Mouse (Mus musculus) limb, embryonic 12.5 days (tissue): Measurements from ENCODE around the gene Glis1. TPM values are rescaled to one million over a fixed set of nuclear protein-coding genes. Genes with fewer than 3 reads are reported as not detected.
"Not testable (repeated sequence)": the region's sequence is repeated elsewhere in the genome, so short reads cannot be mapped to it uniquely, and the experiment has no call there.

Experiments
- ATAC-seq: fragments of 200-750 bp; cut with Nextera tagmentation; 2 replicates; pipeline ENCODE4 v1.8.0; 2017; ENCODE audit warnings: low read depth, moderate TSS enrichment; ENCODE audit not compliant: insufficient number of reproducible peaks, insufficient read depth, low FRiP score, low TSS enrichment
- H3K27ac ChIP-seq: fragments of 300-500 bp; sonication (generic); 2 replicates; pipeline ENCODE4 v1.5.1; 2016; ENCODE audit warnings: mild to moderate bottlenecking, moderate library complexity
- H3K27me3 ChIP-seq: fragments of 300-500 bp; sonication (generic); 2 replicates; pipeline ENCODE4 v1.6.1; 2016; ENCODE audit warnings: mild to moderate bottlenecking, moderate library complexity
- H3K36me3 ChIP-seq: fragments of 300-500 bp; sonication (generic); 2 replicates; pipeline ENCODE4 v1.6.1; 2016; ENCODE audit warnings: mild to moderate bottlenecking, moderate library complexity
- H3K4me1 ChIP-seq: fragments of 300-500 bp; sonication (generic); replicated peaks from 2 replicates; pipeline ENCODE4 v1.6.1; 2016
- H3K4me2 ChIP-seq: fragments of 300-500 bp; sonication (generic); 2 replicates; pipeline ENCODE4 v1.6.1; 2016; ENCODE audit warnings: mild to moderate bottlenecking, moderate library complexity
- H3K4me3 ChIP-seq: fragments of 300-500 bp; sonication (generic); replicated peaks from 2 replicates; pipeline ENCODE4 v1.5.1; 2016; ENCODE audit warnings: mild to moderate bottlenecking
- H3K9ac ChIP-seq: fragments of 300-500 bp; sonication (generic); replicated peaks from 2 replicates; pipeline ENCODE4 v1.6.1; 2016; ENCODE audit warnings: mild to moderate bottlenecking, moderate library complexity
- H3K9me3 ChIP-seq: fragments of 300-500 bp; sonication (generic); 2 replicates; pipeline ENCODE4 v1.6.1; 2016; ENCODE audit warnings: mild to moderate bottlenecking, moderate library complexity
- WGBS: fragments of 180-500 bp; shearing (Covaris S2); methylation state at CpG from one replicate; pipeline ENCODE4 v1.1.7; 2016; 5-methylcytosine and 5-hydroxymethylcytosine counted together
- polyA plus RNA-seq: library from polyadenylated mRNA; unstranded; fragments of >200 nt; fragmentation: Nextera tagmentation; extraction: Ambion mirVana; gene quantifications from 2 replicates; pipeline ENCODE4 v1.2.1, GENCODE M21; 2016

Gene Glis1
- polyA plus RNA-seq, 1 experiment from 2014 or later = 12.0 TPM

GRCm38 (mm10) chr4:107577146-107577839, 142.9 kb downstream of the Glis1 start:
- Histone ChIP-seq H3K36me3 (no peaks in the 10 kb centered on the region), H3K4me1 (peaks cover 50% of the 10 kb centered on the region), H3K4me2 (no peak overlapping the region), H3K4me3 (no peak overlapping the region), H3K9ac (no peak overlapping the region), H3K9me3 (no peaks in the 10 kb centered on the region), H3K27ac (no peak overlapping the region), H3K27me3 (peaks cover 10% of the 10 kb centered on the region; the same call in 1 of the 2 replicates)
- WGBS = 68% methylated on average over 12 of the region's 12 CpGs
- ATAC-seq = no peak

GRCm38 (mm10) chr4:107580883-107581282, 146.5 kb downstream of the Glis1 start:
- Histone ChIP-seq H3K9me3 (no peaks in the 10 kb centered on the region), H3K27me3 (peaks cover 9% of the 10 kb centered on the region; the same call in 1 of the 2 replicates), H3K4me2 (peak overlapping the region; percentile 8; the same call in 1 of the 2 replicates), H3K27ac (0 out of 2 replicates have a peak overlapping the region, but pooled peaks have one; percentile 23), H3K9ac (no peak overlapping the region; the same call in 1 of the 2 replicates), H3K36me3 (no peaks in the 10 kb centered on the region), H3K4me3 (no peak overlapping the region), H3K4me1 (peaks cover 54% of the 10 kb centered on the region)
- ATAC-seq = no peak
- WGBS = 13% methylated on average over 11 of the region's 11 CpGs

GRCm38 (mm10) chr4:107586391-107586790, 152.0 kb downstream of the Glis1 start:
- H3K9ac ChIP-seq = no peak overlapping the region
- peaks cover 9% of the 10 kb centered on the region; the same call in 1 of the 2 replicates for H3K27me3 ChIP-seq
- H3K4me3 ChIP-seq = no peak overlapping the region
- H3K9me3 ChIP-seq = no peaks in the 10 kb centered on the region
- no peak overlapping the region for H3K4me2 ChIP-seq
- WGBS = 34% methylated on average over 5 of the region's 5 CpGs
- ATAC-seq = no peak
- 0 out of 2 replicates have a peak overlapping the region, but pooled peaks have one; percentile 56 for H3K27ac ChIP-seq
- no peaks in the 10 kb centered on the region for H3K36me3 ChIP-seq
- H3K4me1 ChIP-seq = peaks cover 55% of the 10 kb centered on the region

- ATAC-seq = no peak
- H3K4me2 ChIP-seq = no peak overlapping the region
- no peaks in the 10 kb centered on the region for H3K9me3 ChIP-seq
- no peak overlapping the region for H3K27ac ChIP-seq
- peaks cover 6% of the 10 kb centered on the region; the same call in 1 of the 2 replicates for H3K27me3 ChIP-seq
- peaks cover 50% of the 10 kb centered on the region for H3K4me1 ChIP-seq
- H3K36me3 ChIP-seq = no peaks in the 10 kb centered on the region
- no peak overlapping the region for H3K9ac ChIP-seq
- WGBS = 90% methylated on average over 7 of the region's 7 CpGs
- no peak overlapping the region for H3K4me3 ChIP-seq
These were observed 154.2 kb downstream of the Glis1 start for GRCm38 (mm10) chr4:107588637-107589036.

GRCm38 (mm10) chr4:107589046-107589445, 154.7 kb downstream of the Glis1 start:
- H3K27ac ChIP-seq = no peak overlapping the region

GRCm38 (mm10) chr4:107590805-107591534, 156.6 kb downstream of the Glis1 start:
- Histone ChIP-seq H3K9ac (no peak overlapping the region), H3K4me1 (peaks cover 57% of the 10 kb centered on the region), H3K4me3 (no peak overlapping the region), H3K9me3 (no peaks in the 10 kb centered on the region), H3K27ac (peak overlapping the region; percentile 88), H3K36me3 (no peaks in the 10 kb centered on the region), H3K27me3 (peaks cover 6% of the 10 kb centered on the region; the same call in 1 of the 2 replicates), H3K4me2 (0 out of 2 replicates have a peak overlapping the region, but pooled peaks have one; percentile 11)
- WGBS = 15% methylated on average over 14 of the region's 14 CpGs
- ATAC-seq = peak; percentile 73

More at GRCm38 (mm10) chr4:107589046-107589445, 154.7 kb downstream of the Glis1 start:
- no peaks in the 10 kb centered on the region for H3K9me3 ChIP-seq
- H3K9ac ChIP-seq = no peak overlapping the region
- WGBS = 83% methylated on average over 8 of the region's 8 CpGs
- H3K27me3 ChIP-seq = peaks cover 6% of the 10 kb centered on the region; the same call in 1 of the 2 replicates
- H3K36me3 ChIP-seq = no peaks in the 10 kb centered on the region
- ATAC-seq = no peak
- H3K4me2 ChIP-seq = no peak overlapping the region
- no peak overlapping the region for H3K4me3 ChIP-seq
- peaks cover 50% of the 10 kb centered on the region for H3K4me1 ChIP-seq

- WGBS = 85% methylated on average over 4 of the region's 4 CpGs
- Histone ChIP-seq H3K4me1 (peaks cover 60% of the 10 kb centered on the region), H3K4me2 (no peak overlapping the region), H3K27ac (no peak overlapping the region), H3K36me3 (no peaks in the 10 kb centered on the region), H3K9ac (no peak overlapping the region), H3K9me3 (no peaks in the 10 kb centered on the region), H3K4me3 (no peak overlapping the region), H3K27me3 (peaks cover 6% of the 10 kb centered on the region; the same call in 1 of the 2 replicates)
- ATAC-seq = no peak
These were observed 159.0 kb downstream of the Glis1 start for GRCm38 (mm10) chr4:107593426-107593825.

- Histone ChIP-seq H3K4me2 (peak overlapping the region; percentile 19; the same call in 1 of the 2 replicates), H3K9ac (0 out of 2 replicates have a peak overlapping the region, but pooled peaks have one; percentile 8), H3K27ac (peak overlapping the region; percentile 64; the same call in 1 of the 2 replicates), H3K36me3 (no peaks in the 10 kb centered on the region), H3K27me3 (peaks cover 3% of the 10 kb centered on the region; the same call in 1 of the 2 replicates), H3K9me3 (no peaks in the 10 kb centered on the region), H3K4me3 (no peak overlapping the region), H3K4me1 (peaks cover 43% of the 10 kb centered on the region)
- no peak for ATAC-seq
- WGBS = 28% methylated on average over 9 of the region's 9 CpGs
These were observed 163.0 kb downstream of the Glis1 start for GRCm38 (mm10) chr4:107597226-107597897.

- ATAC-seq = peak; percentile 55; the same call in 1 of the 2 replicates
- Histone ChIP-seq H3K27me3 (peaks cover 5% of the 10 kb centered on the region; the same call in 1 of the 2 replicates), H3K4me2 (peak overlapping the region; percentile 19; the same call in 1 of the 2 replicates), H3K9ac (no peak overlapping the region), H3K4me3 (no peak overlapping the region), H3K4me1 (peaks cover 50% of the 10 kb centered on the region), H3K36me3 (no peaks in the 10 kb centered on the region), H3K9me3 (no peaks in the 10 kb centered on the region), H3K27ac (peak overlapping the region; percentile 64; the same call in 1 of the 2 replicates)
- WGBS = 11% methylated on average over 10 of the region's 10 CpGs
These were observed 163.6 kb downstream of the Glis1 start for GRCm38 (mm10) chr4:107597898-107598580.

GRCm38 (mm10) chr4:107598581-107598958, 164.2 kb downstream of the Glis1 start:
- 85% methylated on average over 5 of the region's 5 CpGs for WGBS
- not testable (repeated sequence) for H3K4me3 ChIP-seq, H3K9me3 ChIP-seq, H3K36me3 ChIP-seq, H3K9ac ChIP-seq, ATAC-seq, H3K27me3 ChIP-seq, H3K4me2 ChIP-seq
- peak overlapping the region; percentile 64; the same call in 1 of the 2 replicates for H3K27ac ChIP-seq
- H3K4me1 ChIP-seq = peaks cover 55% of the 10 kb centered on the region
